Mouse (Mus musculus) ES-CJ7 (cell line): Measurements from ENCODE around the gene Snd1.
A peak's percentile ranks its signal among the peaks of the same experiment; 100 is the strongest.

Experiments used
- DNase-seq: peaks from one replicate; pipeline ENCODE4 v3.0.0; 2011; ENCODE audit warnings: low read depth, low spot score

The Snd1 gene

GRCm38 (mm10) chr6:28969615-28970014, 494.7 kb downstream of the Snd1 start:
- no peak for DNase-seq

GRCm38 (mm10) chr6:28970711-28971110, 495.8 kb downstream of the Snd1 start:
- no peak for DNase-seq

GRCm38 (mm10) chr6:28974498-28974897, 499.6 kb downstream of the Snd1 start:
- no peak for DNase-seq

GRCm38 (mm10) chr6:28975106-28975505, 500.2 kb downstream of the Snd1 start:
- no peak for DNase-seq

GRCm38 (mm10) chr6:28978031-28978430, 503.1 kb downstream of the Snd1 start:
- DNase-seq: no peak

- DNase-seq: no peak
Measured at GRCm38 (mm10) chr6:28978881-28979280, 503.9 kb downstream of the Snd1 start.

GRCm38 (mm10) chr6:28979586-28979985, 504.6 kb downstream of the Snd1 start:
- DNase-seq: no peak

- peak; percentile 43 for DNase-seq
Measured at GRCm38 (mm10) chr6:28980219-28980618, 505.3 kb downstream of the Snd1 start.

GRCm38 (mm10) chr6:28980750-28981584, 506.0 kb downstream of the Snd1 start:
- DNase-seq: peak; percentile 32

GRCm38 (mm10) chr6:28981585-28981948, 506.6 kb downstream of the Snd1 start:
- no peak for DNase-seq

GRCm38 (mm10) chr6:28981966-28982701, 507.2 kb downstream of the Snd1 start:
- peak; percentile 77 for DNase-seq

GRCm38 (mm10) chr6:28982817-28983216, 507.9 kb downstream of the Snd1 start:
- DNase-seq: no peak
